Mouse (Mus musculus) neural tube, embryonic 13.5 days (tissue): ENCODE data around the gene Tinf2. TPM values are rescaled to one million over a fixed set of nuclear protein-coding genes. Genes with fewer than 3 reads are reported as not detected.

Source experiments
- ATAC-seq: fragments of 200-750 bp; cut with Nextera tagmentation; 2 replicates; pipeline ENCODE4 v1.8.0; 2017; ENCODE audit warnings: low read depth, mild to moderate bottlenecking, moderate TSS enrichment, moderate library complexity
- H3K27ac ChIP-seq: fragments of 300-500 bp; sonication (generic); replicated peaks from 2 replicates; pipeline ENCODE4 v1.5.1; 2015; ENCODE audit warnings: moderate library complexity, mild to moderate bottlenecking, inconsistent platforms
- H3K27me3 ChIP-seq: fragments of 300-500 bp; sonication (generic); 2 replicates; pipeline ENCODE4 v1.6.1; 2015; ENCODE audit warnings: mild to moderate bottlenecking, inconsistent platforms
- H3K36me3 ChIP-seq: fragments of 300-500 bp; sonication (generic); 2 replicates; pipeline ENCODE4 v1.6.1; 2015; ENCODE audit warnings: mild to moderate bottlenecking, inconsistent platforms
- H3K4me1 ChIP-seq: fragments of 300-500 bp; sonication (generic); replicated peaks from 2 replicates; pipeline ENCODE4 v1.6.1; 2015; ENCODE audit warnings: inconsistent platforms
- H3K4me2 ChIP-seq: fragments of 300-500 bp; sonication (generic); 2 replicates; pipeline ENCODE4 v1.6.1; 2015; ENCODE audit warnings: inconsistent platforms, mild to moderate bottlenecking, moderate library complexity
- H3K4me3 ChIP-seq: fragments of 300-500 bp; sonication (generic); 2 replicates; pipeline ENCODE4 v1.5.1; 2015; ENCODE audit warnings: mild to moderate bottlenecking, inconsistent platforms
- H3K9ac ChIP-seq: fragments of 300-500 bp; sonication (generic); 2 replicates; pipeline ENCODE4 v1.6.1; 2015; ENCODE audit warnings: moderate library complexity, mild to moderate bottlenecking, inconsistent platforms
- H3K9me3 ChIP-seq: fragments of 300-500 bp; sonication (generic); 2 replicates; pipeline ENCODE4 v1.6.1; 2016; ENCODE audit warnings: inconsistent platforms
- WGBS: fragments of 180-500 bp; shearing (Covaris S2); methylation state at CpG from one replicate; pipeline ENCODE4 v1.1.7; 2015; 5-methylcytosine and 5-hydroxymethylcytosine counted together
- polyA plus RNA-seq: library from polyadenylated mRNA; unstranded; fragments of >200 nt; fragmentation: Nextera tagmentation; extraction: Ambion mirVana; gene quantifications from 2 replicates; pipeline ENCODE4 v1.2.1, GENCODE M21; 2015

Tinf2 gene
- 26.3 and 26.9 TPM in 2 replicates for polyA plus RNA-seq

DNA sequence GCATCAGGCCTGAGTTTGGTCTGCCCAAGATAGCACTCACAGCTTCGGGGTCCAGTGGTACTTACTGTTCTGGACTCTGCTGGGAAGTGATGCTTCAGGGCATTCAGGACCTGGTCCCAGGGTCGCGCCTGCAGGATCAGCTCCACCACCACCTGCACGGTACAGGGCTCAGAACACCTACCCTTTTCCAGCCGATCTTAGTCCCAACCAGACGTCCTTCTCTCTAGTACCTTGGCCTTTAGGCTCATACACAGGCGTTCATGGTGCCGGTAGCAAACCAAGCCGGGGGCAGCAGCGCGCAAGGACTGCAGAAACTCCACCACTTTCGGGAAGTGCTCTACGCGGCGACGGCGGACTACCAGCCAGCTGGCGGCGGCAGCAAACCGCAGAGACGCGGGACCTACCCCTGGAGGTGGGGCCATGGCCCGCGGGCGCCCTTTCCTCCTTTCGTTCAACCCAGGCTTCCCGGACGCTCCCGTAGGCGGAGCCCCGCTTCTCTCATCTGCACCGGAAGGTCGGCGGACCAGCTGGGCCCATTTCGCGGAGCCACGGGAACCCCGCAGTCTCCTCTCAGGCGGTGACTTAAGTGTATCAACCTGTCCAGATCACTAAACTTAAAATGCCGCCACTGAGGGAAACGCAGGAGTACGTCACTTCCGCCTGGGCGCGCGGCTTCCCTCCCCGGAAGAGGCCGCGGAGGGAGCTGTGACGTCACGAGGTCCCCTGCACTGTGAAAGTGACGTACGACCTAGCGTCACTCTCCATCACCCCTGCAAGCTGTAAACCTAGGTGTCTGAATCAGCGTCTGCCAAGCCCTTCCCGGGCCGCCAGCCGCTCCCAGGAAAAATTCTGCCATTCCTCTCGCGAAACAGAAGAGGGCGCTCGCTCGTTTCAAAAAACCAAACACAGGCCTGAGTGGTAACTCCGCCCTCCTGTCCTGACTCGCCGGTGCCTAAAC, at the start of gene Tinf2:
Gene Tinf2 (minus strand): TSS at position 661 of the 958 bp plus-strand sequence.
- Histone ChIP-seq H3K36me3 (peaks cover 38% of the 10 kb centered on the region), H3K27me3 (no peaks in the 10 kb centered on the region), H3K9me3 (no peaks in the 10 kb centered on the region), H3K9ac (peak within 1 kb of the TSS; percentile 78), H3K4me3 (peak within 1 kb of the TSS; percentile 81), H3K4me1 (peaks cover 14% of the 10 kb centered on the region), H3K27ac (peak within 1 kb of the TSS; percentile 79), H3K4me2 (peak within 1 kb of the TSS; percentile 92)
- WGBS, result under 1% methylated on average over 66 of the region's 66 CpGs
- ATAC-seq, result peak; percentile 99

DNA sequence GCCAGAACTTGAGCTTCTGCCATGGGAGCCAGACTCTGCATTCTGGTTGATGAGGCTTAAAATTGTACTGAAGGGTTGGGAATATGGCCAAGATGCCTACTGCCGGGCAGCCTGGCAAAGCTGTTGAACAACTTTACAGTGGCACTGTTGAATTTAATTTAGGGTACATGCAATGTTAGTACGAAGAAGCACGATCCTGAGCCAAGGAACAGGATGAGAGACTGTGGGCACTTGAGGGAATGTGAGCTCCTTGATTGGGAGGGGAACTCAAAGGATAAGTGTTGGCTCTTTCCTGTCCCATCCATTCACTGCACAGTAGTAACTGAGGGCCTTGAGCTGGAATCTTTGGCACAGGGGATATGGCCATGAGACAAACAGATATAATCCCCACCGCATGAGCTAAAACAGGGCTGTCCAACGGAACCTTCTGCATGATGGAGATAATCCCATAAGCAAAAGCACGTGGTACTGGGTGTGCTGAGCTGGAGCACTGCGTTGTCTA, 49.0 kb upstream of the Tinf2 start:
- Histone ChIP-seq H3K4me3 (no peak overlapping the region), H3K4me2 (no peak overlapping the region), H3K9ac (no peak overlapping the region), H3K27ac (no peak overlapping the region), H3K9me3 (no peaks in the 10 kb centered on the region), H3K4me1 (no peaks in the 10 kb centered on the region), H3K36me3 (no peaks in the 10 kb centered on the region), H3K27me3 (no peaks in the 10 kb centered on the region)
- no peak for ATAC-seq
- WGBS, result 82% methylated on average over 7 of the region's 7 CpGs

DNA sequence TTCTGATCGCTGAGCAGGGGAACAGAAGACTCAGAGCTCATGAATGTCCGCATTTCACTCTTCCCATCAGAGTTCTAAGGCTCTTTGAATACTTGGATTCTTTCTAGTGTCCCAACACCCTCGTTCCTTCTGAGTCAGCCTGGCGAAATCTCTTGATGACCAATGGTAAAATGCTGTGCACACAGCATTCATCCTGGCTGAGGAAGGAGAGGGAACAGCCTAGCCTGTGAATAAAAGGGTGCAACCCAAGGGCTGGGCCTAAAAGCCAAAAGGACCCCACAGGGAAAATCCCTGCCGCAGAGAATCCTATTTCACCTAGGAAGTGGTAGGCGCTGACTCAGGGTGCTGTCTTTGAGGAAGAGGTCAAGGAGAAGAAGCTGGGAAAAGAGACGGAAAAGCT, 48.5 kb upstream of the Tinf2 start:
- H3K36me3 ChIP-seq, result no peaks in the 10 kb centered on the region
- H3K27ac ChIP-seq, result no peak overlapping the region
- no peak for ATAC-seq
- WGBS, result 73% methylated on average over 7 of the region's 7 CpGs
- no peak overlapping the region for H3K4me2 ChIP-seq
- H3K9ac ChIP-seq, result no peak overlapping the region
- H3K27me3 ChIP-seq, result no peaks in the 10 kb centered on the region
- no peaks in the 10 kb centered on the region for H3K9me3 ChIP-seq
- H3K4me3 ChIP-seq, result no peak overlapping the region
- no peaks in the 10 kb centered on the region for H3K4me1 ChIP-seq

DNA sequence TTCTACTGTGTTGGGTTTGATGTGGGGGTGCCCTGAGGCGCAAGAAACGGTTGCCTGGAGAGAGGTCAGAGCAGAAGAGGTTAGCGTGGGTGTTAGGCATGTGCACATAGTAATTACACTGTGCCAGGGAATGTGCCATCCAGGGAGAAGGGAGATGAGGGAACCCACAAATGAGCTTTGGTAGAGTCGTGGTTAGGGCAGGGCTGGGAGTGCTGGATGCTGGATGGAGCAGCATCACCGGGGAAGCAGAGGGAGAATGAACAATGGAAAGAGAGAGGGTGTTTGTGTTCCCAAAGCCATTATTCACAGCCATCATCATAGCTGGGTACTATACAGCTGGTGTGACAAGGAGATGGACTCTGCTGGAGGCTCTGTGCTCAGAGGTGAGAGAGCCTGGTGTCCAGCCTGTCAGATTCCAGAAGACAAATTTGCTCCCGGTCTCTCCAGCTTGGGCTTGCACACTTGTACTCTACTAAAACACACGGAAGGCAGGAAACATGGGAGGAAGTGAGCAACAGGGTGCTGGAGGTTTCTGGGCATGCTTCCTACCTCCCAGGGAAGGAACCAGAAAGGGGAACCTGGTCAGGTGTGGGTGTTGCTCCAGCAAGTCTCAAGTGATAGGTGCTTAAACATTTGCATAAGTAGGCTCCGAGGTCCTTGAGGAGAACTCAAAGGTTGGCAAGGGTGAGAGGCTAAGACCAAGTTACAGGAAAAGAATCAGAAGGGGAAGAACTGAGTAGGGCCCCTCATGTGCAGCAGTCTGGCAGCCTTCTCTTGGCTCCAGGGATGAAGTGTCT, 46.5 kb upstream of the Tinf2 start:
- WGBS, result 69% methylated on average over 8 of the region's 8 CpGs
- Histone ChIP-seq H3K27me3 (no peaks in the 10 kb centered on the region), H3K27ac (no peak overlapping the region), H3K9me3 (no peaks in the 10 kb centered on the region), H3K9ac (no peak overlapping the region), H3K4me1 (no peaks in the 10 kb centered on the region), H3K4me2 (no peak overlapping the region), H3K4me3 (no peak overlapping the region), H3K36me3 (no peaks in the 10 kb centered on the region)
- no peak for ATAC-seq

DNA sequence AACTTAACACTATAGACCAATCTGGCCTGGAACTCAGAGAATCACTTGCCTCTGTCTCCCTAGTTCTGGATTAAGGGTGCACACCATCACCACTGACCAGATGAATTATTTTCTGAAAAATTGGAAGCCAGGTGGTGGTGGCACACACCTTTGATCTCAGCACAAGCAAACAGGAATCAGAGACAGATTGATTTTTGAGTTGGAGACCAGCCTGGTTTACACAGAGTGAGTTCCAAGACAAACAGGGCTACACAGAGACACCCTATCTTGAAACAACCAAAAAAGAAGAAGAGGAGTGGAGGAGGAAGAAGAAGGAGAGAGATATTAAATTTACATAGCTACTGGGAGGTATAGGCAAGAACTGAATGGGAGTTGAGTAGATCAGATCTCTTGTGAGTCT, 44.6 kb upstream of the Tinf2 start:
- H3K27me3 ChIP-seq, result no peaks in the 10 kb centered on the region
- H3K9me3 ChIP-seq, result no peaks in the 10 kb centered on the region
- no peak overlapping the region for H3K9ac ChIP-seq
- no peak overlapping the region for H3K4me2 ChIP-seq
- no peak overlapping the region for H3K27ac ChIP-seq
- peaks cover 8% of the 10 kb centered on the region for H3K4me1 ChIP-seq
- no peak overlapping the region for H3K4me3 ChIP-seq
- no peak for ATAC-seq
- no peaks in the 10 kb centered on the region for H3K36me3 ChIP-seq

DNA sequence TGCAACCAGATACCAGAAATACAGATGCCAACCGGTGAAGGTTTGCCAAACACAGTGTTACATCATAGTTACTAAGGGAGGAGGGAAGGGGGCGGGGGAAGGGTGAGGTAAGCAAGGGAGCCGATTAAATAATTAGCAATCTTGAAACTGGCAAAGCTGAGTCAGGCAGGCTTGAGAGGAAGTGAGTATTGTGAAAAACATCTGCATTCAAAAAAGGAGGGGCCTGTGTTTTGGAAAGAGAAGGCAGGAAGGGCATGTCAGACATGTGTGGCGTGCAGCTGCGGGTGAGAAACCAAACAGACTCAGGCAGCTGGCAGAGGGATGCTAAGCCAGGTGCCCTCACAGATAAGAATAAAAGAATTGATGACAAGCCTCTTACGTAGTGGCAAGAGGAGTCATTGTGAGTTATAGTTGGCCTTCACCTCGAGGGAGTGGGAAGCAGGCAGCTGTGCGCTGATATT, 42.8 kb upstream of the Tinf2 start:
- H3K4me3 ChIP-seq, result no peak overlapping the region
- no peak overlapping the region for H3K9ac ChIP-seq
- no peaks in the 10 kb centered on the region for H3K9me3 ChIP-seq
- H3K4me2 ChIP-seq, result no peak overlapping the region
- WGBS, result 68% methylated on average over 8 of the region's 8 CpGs
- peaks cover 16% of the 10 kb centered on the region for H3K4me1 ChIP-seq
- ATAC-seq, result no peak
- H3K27ac ChIP-seq, result no peak overlapping the region
- H3K27me3 ChIP-seq, result no peaks in the 10 kb centered on the region
- peaks cover 4% of the 10 kb centered on the region; the same call in 1 of the 2 replicates for H3K36me3 ChIP-seq

DNA sequence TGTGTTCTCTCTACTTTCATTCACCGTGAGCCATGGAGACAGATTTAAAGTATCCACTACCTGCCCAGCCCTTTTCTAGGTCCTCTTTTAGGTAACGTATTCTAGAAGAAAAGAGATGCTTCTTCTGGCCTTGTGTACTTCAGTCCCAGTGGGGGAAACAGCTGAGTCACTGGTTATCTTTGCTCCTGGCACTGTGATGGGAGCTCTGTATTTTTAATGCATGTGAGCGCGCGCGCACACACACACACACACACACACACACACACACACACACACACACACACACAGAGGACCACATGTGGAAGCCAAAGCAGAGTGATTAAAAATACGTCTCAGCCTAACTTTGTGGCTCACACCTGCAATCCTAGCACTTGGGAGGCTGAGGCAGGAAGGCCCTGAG, 41.8 kb upstream of the Tinf2 start:
- Histone ChIP-seq H3K36me3 (peaks cover 14% of the 10 kb centered on the region), H3K27me3 (no peaks in the 10 kb centered on the region), H3K4me3 (no peak overlapping the region), H3K27ac (no peak overlapping the region), H3K4me1 (peaks cover 16% of the 10 kb centered on the region), H3K9me3 (no peaks in the 10 kb centered on the region), H3K4me2 (no peak overlapping the region), H3K9ac (no peak overlapping the region)
- 96% methylated on average over 7 of the region's 7 CpGs for WGBS
- no peak for ATAC-seq

DNA sequence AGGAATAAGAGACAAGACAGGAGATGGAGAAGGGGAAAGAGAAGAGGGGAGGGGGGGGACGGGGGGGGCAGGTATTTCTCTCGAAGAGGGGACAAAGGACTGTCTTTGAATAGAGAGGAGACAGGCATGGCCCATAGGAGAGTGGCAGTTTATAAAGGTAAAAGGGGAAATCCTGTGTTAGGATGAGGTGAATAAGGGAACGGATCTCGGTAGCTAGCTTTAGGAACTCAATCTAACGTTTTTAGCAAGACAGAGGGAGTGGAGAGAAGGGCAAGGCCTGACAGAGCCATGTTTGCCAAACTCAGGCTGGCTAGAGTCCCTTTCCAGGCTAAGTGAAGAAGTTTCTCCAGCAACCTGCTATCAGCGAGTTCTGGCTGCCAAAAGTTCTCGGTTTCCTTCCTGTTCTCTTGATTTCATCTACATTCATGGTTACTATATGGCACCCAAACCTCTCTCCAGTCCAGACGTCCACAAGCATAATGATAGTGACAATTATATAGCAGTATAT, 40.9 kb upstream of the Tinf2 start:
- no peaks in the 10 kb centered on the region for H3K9me3 ChIP-seq
- H3K9ac ChIP-seq, result peak overlapping the region; percentile 80
- H3K4me2 ChIP-seq, result peak overlapping the region; percentile 59
- H3K4me1 ChIP-seq, result peaks cover 16% of the 10 kb centered on the region
- H3K27me3 ChIP-seq, result no peaks in the 10 kb centered on the region
- H3K36me3 ChIP-seq, result peaks cover 23% of the 10 kb centered on the region
- ATAC-seq, result peak; percentile 33
- WGBS, result 45% methylated on average over 8 of the region's 8 CpGs
- peak overlapping the region; percentile 89; the same call in 1 of the 2 replicates for H3K27ac ChIP-seq
- peak overlapping the region; percentile 70 for H3K4me3 ChIP-seq

DNA sequence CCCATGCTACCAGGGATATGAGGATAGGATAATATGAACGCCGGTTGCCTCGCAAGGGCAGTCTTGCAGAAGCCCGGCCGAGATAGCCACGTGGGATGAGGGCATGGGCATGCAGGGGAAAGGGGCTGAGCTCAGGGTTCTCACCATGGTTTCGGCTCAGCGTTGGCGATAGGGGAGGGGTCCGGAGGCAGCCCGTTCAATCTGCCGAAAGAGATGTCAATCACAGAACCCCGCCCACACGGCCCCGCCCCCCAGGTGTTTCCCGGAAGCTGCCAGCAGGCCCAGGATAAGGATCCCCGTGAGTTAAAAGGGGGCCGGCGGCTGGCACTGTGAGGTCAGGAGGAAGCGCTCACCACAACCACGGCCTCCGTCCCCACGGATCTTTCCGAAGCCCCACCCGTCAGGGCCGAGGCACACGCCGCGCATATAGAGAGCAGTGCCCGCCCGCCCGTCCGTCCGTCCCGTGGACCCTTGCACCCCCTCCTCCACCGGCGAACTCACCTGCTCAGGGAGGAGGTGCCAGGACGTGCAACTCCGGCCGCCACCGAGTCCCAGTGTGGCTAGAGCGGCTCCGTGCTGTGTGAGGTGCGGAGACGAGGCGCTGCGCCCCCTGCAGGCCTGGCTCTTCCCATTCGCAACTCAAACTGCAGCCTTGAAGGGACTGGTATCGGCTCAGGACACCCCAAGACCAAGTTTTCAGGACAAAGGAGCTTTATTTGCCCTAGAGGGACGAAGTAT, 40.2 kb upstream of the Tinf2 start, which contains the start of gene Rabggta:
Gene Rabggta (minus strand): TSS at position 564 of the 738 bp plus-strand sequence.
- H3K36me3 ChIP-seq, result peaks cover 29% of the 10 kb centered on the region
- H3K9ac ChIP-seq, result peak within 1 kb of the TSS; percentile 80
- H3K27me3 ChIP-seq, result no peaks in the 10 kb centered on the region
- peaks cover 16% of the 10 kb centered on the region for H3K4me1 ChIP-seq
- no peaks in the 10 kb centered on the region for H3K9me3 ChIP-seq
- peak; percentile 98 for ATAC-seq
- peak within 1 kb of the TSS; percentile 59 for H3K4me2 ChIP-seq
- H3K27ac ChIP-seq, result peak within 1 kb of the TSS; percentile 89
- under 1% methylated on average over 50 of the region's 50 CpGs for WGBS
- H3K4me3 ChIP-seq, result peak within 1 kb of the TSS; percentile 70

DNA sequence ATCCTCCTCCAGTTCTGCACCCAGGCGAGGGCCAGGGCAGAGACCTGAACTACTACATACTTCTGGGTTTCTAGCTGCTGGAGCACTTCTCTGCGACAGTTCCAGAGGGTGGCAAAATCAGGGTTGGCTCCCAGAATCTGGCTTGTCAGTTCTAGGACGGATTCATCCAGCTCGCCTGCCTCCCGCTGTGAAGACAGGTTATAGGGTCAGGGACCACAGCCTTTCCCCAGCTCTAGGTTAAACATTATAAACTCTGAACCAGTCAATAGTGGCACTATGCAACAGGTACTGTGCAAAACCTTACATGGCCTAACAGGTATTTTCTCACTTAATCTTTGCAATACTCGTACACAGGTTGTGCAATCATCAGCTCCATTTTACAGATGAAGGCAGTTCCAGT, 39.5 kb upstream of the Tinf2 start:
- peaks cover 16% of the 10 kb centered on the region for H3K4me1 ChIP-seq
- H3K36me3 ChIP-seq, result peaks cover 37% of the 10 kb centered on the region
- no peak overlapping the region; the same call in 1 of the 2 replicates for H3K27ac ChIP-seq
- WGBS, result 76% methylated on average over 6 of the region's 6 CpGs
- H3K9ac ChIP-seq, result peak overlapping the region; percentile 80
- ATAC-seq, result no peak
- no peaks in the 10 kb centered on the region for H3K27me3 ChIP-seq
- H3K4me3 ChIP-seq, result peak overlapping the region; percentile 70
- H3K9me3 ChIP-seq, result no peaks in the 10 kb centered on the region
- peak overlapping the region; percentile 59 for H3K4me2 ChIP-seq

DNA sequence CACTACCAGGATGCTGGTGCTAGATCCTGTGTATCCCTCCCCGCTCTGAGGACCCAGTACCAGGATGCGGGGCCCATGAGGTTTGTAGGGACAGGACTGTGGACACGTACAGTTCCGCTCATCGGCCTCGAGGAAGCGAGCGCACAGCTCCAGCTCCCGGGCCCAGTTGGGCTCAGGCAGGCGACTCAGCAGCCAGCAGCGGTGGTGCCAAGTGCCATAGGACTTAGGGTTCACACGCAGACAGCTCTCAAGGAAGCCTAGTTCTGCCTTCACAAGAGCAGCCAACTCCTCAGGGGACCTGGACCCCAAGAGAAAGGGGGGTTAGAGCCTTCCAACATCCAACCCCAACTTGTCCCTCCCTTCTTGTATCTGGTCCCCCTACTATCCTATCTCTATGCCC, 39.0 kb upstream of the Tinf2 start:
- no peak overlapping the region for H3K27ac ChIP-seq
- no peak overlapping the region for H3K4me3 ChIP-seq
- no peaks in the 10 kb centered on the region for H3K27me3 ChIP-seq
- no peak overlapping the region for H3K4me2 ChIP-seq
- peaks cover 39% of the 10 kb centered on the region for H3K36me3 ChIP-seq
- 0 out of 2 replicates have a peak overlapping the region, but pooled peaks have one; percentile 80 for H3K9ac ChIP-seq
- no peaks in the 10 kb centered on the region for H3K9me3 ChIP-seq
- ATAC-seq, result no peak
- peaks cover 16% of the 10 kb centered on the region for H3K4me1 ChIP-seq
- WGBS, result 92% methylated on average over 12 of the region's 12 CpGs
